ENCODE assay signal across 1 mouse cellular context in genomic region chr11:5095877-5096276, GRCm38 (mm10).
TF ChIP-seq lines count a peak whose summit lies in the region.

No protein-coding gene starts in this region.

TF ChIP-seq in myocyte, 11 proteins besides CTCF, POLR2A, EP300 and RAD21 (continued from another document):
- TF ChIP-seq MYOD1 (IDR thresholded peaks at IDR 0.05; ENCODE audit: control insufficient read depth in 1 of 3, insufficient read length in 2 of 3, low read depth in 2 of 3) = no peak
- no peak for TF ChIP-seq MAX (IDR thresholded peaks at IDR 0.05; ENCODE audit: low read depth)
- TF ChIP-seq CEBPB (IDR thresholded peaks at IDR 0.05; ENCODE audit: insufficient read depth, poor library complexity, severe bottlenecking) = no peak
- TF ChIP-seq POLR2AphosphoS2 (IDR thresholded peaks at IDR 0.05; ENCODE audit: insufficient read length, low read depth) = no peak
- no peak for TF ChIP-seq TCF12 (IDR thresholded peaks at IDR 0.05; ENCODE audit: insufficient read depth, poor library complexity, severe bottlenecking)
TF ChIP-seq in myocyte: peak in this region for 0.
